Mouse (Mus musculus): ENCODE results near the gene Nckap1. TPM values are rescaled to one million over a fixed set of nuclear protein-coding genes. Genes with fewer than 3 reads are reported as not detected.

The Nckap1 gene
- polyA plus RNA-seq (2014; fragmentation: Nextera tagmentation; extraction: Ambion mirVana) = 59.2 and 64.1 TPM in 2 replicates

- H3K27me3 ChIP-seq (replicated peaks; ENCODE audit: control insufficient read depth, insufficient read depth, low read length) = no peaks in the 10 kb centered on the region
- DNase-seq (ENCODE audit: low spot score) = peak; percentile 93
- peak within 1 kb of the TSS; percentile 98 for H3K9ac ChIP-seq (ENCODE audit: low read length)
- peak within 1 kb of the TSS; percentile 98 for H3K27ac ChIP-seq (ENCODE audit: low read depth)
- H3K4me2 ChIP-seq (ENCODE audit: low read length) = peak within 1 kb of the TSS; percentile 56
- no peaks in the 10 kb centered on the region for H3K36me3 ChIP-seq (ENCODE audit: control insufficient read depth, insufficient read depth, low read length)
- H3K4me3 ChIP-seq (ENCODE audit: low read depth, low read length) = peak within 1 kb of the TSS; percentile 85
- peaks cover 13% of the 10 kb centered on the region for H3K4me1 ChIP-seq (replicated peaks; ENCODE audit: control insufficient read depth, insufficient read depth, low read length)
- WGBS = under 1% methylated on average over 70 of the region's 88 CpGs
- peak; percentile 94 for ATAC-seq (replicated peaks; ENCODE audit: low FRiP score, low TSS enrichment, low read depth)
- no peaks in the 10 kb centered on the region for H3K9me3 ChIP-seq (ENCODE audit: control insufficient read depth, low read length)
Measured at GRCm38 (mm10) chr2:80581043-80581711, at the start of gene Nckap1. Nckap1 (minus strand) TSS chr2:80581380.

GRCm38 (mm10) chr2:80624523-80624922, 43.3 kb upstream of the Nckap1 start:
- Histone ChIP-seq H3K36me3 (ENCODE audit: control insufficient read depth, insufficient read depth, low read length) (peaks cover 33% of the 10 kb centered on the region), H3K4me2 (ENCODE audit: low read length) (no peak overlapping the region), H3K9ac (ENCODE audit: low read length) (no peak overlapping the region), H3K9me3 (ENCODE audit: control insufficient read depth, low read length) (no peaks in the 10 kb centered on the region), H3K4me1 (replicated peaks; ENCODE audit: control insufficient read depth, insufficient read depth, low read length) (no peaks in the 10 kb centered on the region), H3K4me3 (ENCODE audit: low read depth, low read length) (no peak overlapping the region), H3K27me3 (replicated peaks; ENCODE audit: control insufficient read depth, insufficient read depth, low read length) (no peaks in the 10 kb centered on the region), H3K27ac (ENCODE audit: low read depth) (no peak overlapping the region)
- DNase-seq (ENCODE audit: low spot score) (no peak), ATAC-seq (replicated peaks; ENCODE audit: low FRiP score, low TSS enrichment, low read depth) (no peak)
- WGBS = 95% methylated on average over 4 of the region's 4 CpGs

- no peak for DNase-seq (ENCODE audit: low spot score)
- Histone ChIP-seq H3K4me2 (ENCODE audit: low read length) (no peak overlapping the region), H3K4me3 (ENCODE audit: low read depth, low read length) (no peak overlapping the region), H3K27ac (ENCODE audit: low read depth) (no peak overlapping the region), H3K9me3 (ENCODE audit: control insufficient read depth, low read length) (no peaks in the 10 kb centered on the region), H3K36me3 (ENCODE audit: control insufficient read depth, insufficient read depth, low read length) (peaks cover 29% of the 10 kb centered on the region), H3K4me1 (replicated peaks; ENCODE audit: control insufficient read depth, insufficient read depth, low read length) (peaks cover 11% of the 10 kb centered on the region), H3K27me3 (replicated peaks; ENCODE audit: control insufficient read depth, insufficient read depth, low read length) (no peaks in the 10 kb centered on the region), H3K9ac (ENCODE audit: low read length) (no peak overlapping the region)
- ATAC-seq (replicated peaks; ENCODE audit: low FRiP score, low TSS enrichment, low read depth) = no peak
- 92% methylated on average over 3 of the region's 3 CpGs for WGBS
Measured at GRCm38 (mm10) chr2:80621921-80622320, 40.7 kb upstream of the Nckap1 start.

- 84% methylated on average over 3 of the region's 3 CpGs for WGBS
Measured at GRCm38 (mm10) chr2:80618991-80619390, 37.8 kb upstream of the Nckap1 start.

GRCm38 (mm10) chr2:80616854-80617737, 35.9 kb upstream of the Nckap1 start, which contains the start of the genes Dusp19 and Nup35:
Dusp19 (plus strand) TSS chr2:80617045.
Nup35 (plus strand) TSS chr2:80617236.
- 2% methylated on average over 21 of the region's 21 CpGs for WGBS
- Histone ChIP-seq H3K9ac (ENCODE audit: low read length) (peak within 1 kb of the TSS; percentile 79), H3K27ac (ENCODE audit: low read depth) (peak within 1 kb of the TSS; percentile 64), H3K4me1 (replicated peaks; ENCODE audit: control insufficient read depth, insufficient read depth, low read length) (peaks cover 11% of the 10 kb centered on the region), H3K36me3 (ENCODE audit: control insufficient read depth, insufficient read depth, low read length) (no peaks in the 10 kb centered on the region), H3K4me3 (ENCODE audit: low read depth, low read length) (peak within 1 kb of the TSS; percentile 68), H3K9me3 (ENCODE audit: control insufficient read depth, low read length) (no peaks in the 10 kb centered on the region), H3K27me3 (replicated peaks; ENCODE audit: control insufficient read depth, insufficient read depth, low read length) (no peaks in the 10 kb centered on the region), H3K4me2 (ENCODE audit: low read length) (peak within 1 kb of the TSS; percentile 71)
- DNase-seq (ENCODE audit: low spot score) (peak; percentile 95), ATAC-seq (replicated peaks; ENCODE audit: low FRiP score, low TSS enrichment, low read depth) (peak; percentile 99)

More at GRCm38 (mm10) chr2:80618991-80619390, 37.8 kb upstream of the Nckap1 start:
- Histone ChIP-seq H3K9ac (ENCODE audit: low read length) (no peak overlapping the region), H3K27ac (ENCODE audit: low read depth) (no peak overlapping the region), H3K9me3 (ENCODE audit: control insufficient read depth, low read length) (no peaks in the 10 kb centered on the region), H3K4me2 (ENCODE audit: low read length) (no peak overlapping the region), H3K4me3 (ENCODE audit: low read depth, low read length) (no peak overlapping the region), H3K36me3 (ENCODE audit: control insufficient read depth, insufficient read depth, low read length) (peaks cover 7% of the 10 kb centered on the region; the same call in 1 of the 2 replicates), H3K27me3 (replicated peaks; ENCODE audit: control insufficient read depth, insufficient read depth, low read length) (no peaks in the 10 kb centered on the region), H3K4me1 (replicated peaks; ENCODE audit: control insufficient read depth, insufficient read depth, low read length) (peaks cover 11% of the 10 kb centered on the region)
- DNase-seq (ENCODE audit: low spot score) = no peak
- no peak for ATAC-seq (replicated peaks; ENCODE audit: low FRiP score, low TSS enrichment, low read depth)

- ATAC-seq (replicated peaks; ENCODE audit: low FRiP score, low TSS enrichment, low read depth) = no peak
- Histone ChIP-seq H3K9me3 (ENCODE audit: control insufficient read depth, low read length) (no peaks in the 10 kb centered on the region), H3K4me3 (ENCODE audit: low read depth, low read length) (no peak overlapping the region), H3K4me2 (ENCODE audit: low read length) (no peak overlapping the region), H3K36me3 (ENCODE audit: control insufficient read depth, insufficient read depth, low read length) (no peaks in the 10 kb centered on the region), H3K9ac (ENCODE audit: low read length) (no peak overlapping the region), H3K27me3 (replicated peaks; ENCODE audit: control insufficient read depth, insufficient read depth, low read length) (no peaks in the 10 kb centered on the region), H3K4me1 (replicated peaks; ENCODE audit: control insufficient read depth, insufficient read depth, low read length) (peaks cover 3% of the 10 kb centered on the region), H3K27ac (ENCODE audit: low read depth) (no peak overlapping the region)
- DNase-seq (ENCODE audit: low spot score) = no peak
- 55% methylated on average over 2 of the region's 2 CpGs for WGBS
Measured at GRCm38 (mm10) chr2:80612796-80613195, 31.6 kb upstream of the Nckap1 start.

GRCm38 (mm10) chr2:80612286-80612685, 31.1 kb upstream of the Nckap1 start:
- WGBS = 68% methylated on average over 1 of the region's 1 CpGs
- DNase-seq (ENCODE audit: low spot score) (no peak), ATAC-seq (replicated peaks; ENCODE audit: low FRiP score, low TSS enrichment, low read depth) (no peak)
- Histone ChIP-seq H3K4me2 (ENCODE audit: low read length) (no peak overlapping the region), H3K9ac (ENCODE audit: low read length) (no peak overlapping the region), H3K9me3 (ENCODE audit: control insufficient read depth, low read length) (no peaks in the 10 kb centered on the region), H3K4me1 (replicated peaks; ENCODE audit: control insufficient read depth, insufficient read depth, low read length) (no peaks in the 10 kb centered on the region; the same call in 1 of the 2 replicates), H3K36me3 (ENCODE audit: control insufficient read depth, insufficient read depth, low read length) (no peaks in the 10 kb centered on the region), H3K27ac (ENCODE audit: low read depth) (no peak overlapping the region), H3K4me3 (ENCODE audit: low read depth, low read length) (no peak overlapping the region), H3K27me3 (replicated peaks; ENCODE audit: control insufficient read depth, insufficient read depth, low read length) (no peaks in the 10 kb centered on the region)

GRCm38 (mm10) chr2:80603771-80604426, 22.7 kb upstream of the Nckap1 start:
- ATAC-seq (replicated peaks; ENCODE audit: low FRiP score, low TSS enrichment, low read depth) = no peak
- H3K9me3 ChIP-seq (ENCODE audit: control insufficient read depth, low read length) = no peaks in the 10 kb centered on the region
- WGBS = 91% methylated on average over 19 of the region's 19 CpGs

More at GRCm38 (mm10) chr2:80603771-80604426, 22.7 kb upstream of the Nckap1 start:
- H3K4me2 ChIP-seq (ENCODE audit: low read length) = no peak overlapping the region
- no peaks in the 10 kb centered on the region for H3K4me1 ChIP-seq (replicated peaks; ENCODE audit: control insufficient read depth, insufficient read depth, low read length)
- H3K36me3 ChIP-seq (ENCODE audit: control insufficient read depth, insufficient read depth, low read length) = no peaks in the 10 kb centered on the region
- H3K27me3 ChIP-seq (replicated peaks; ENCODE audit: control insufficient read depth, insufficient read depth, low read length) = no peaks in the 10 kb centered on the region
- no peak overlapping the region for H3K9ac ChIP-seq (ENCODE audit: low read length)
- no peak overlapping the region for H3K4me3 ChIP-seq (ENCODE audit: low read depth, low read length)
- H3K27ac ChIP-seq (ENCODE audit: low read depth) = no peak overlapping the region
- DNase-seq (ENCODE audit: low spot score) = no peak
